Mouse (Mus musculus): ENCODE measurements at regions not wholly inside any gene's neighbourhood (a gene's known extent, or its start where the extent isn't known, plus 50 kb on each side); places are given as distances from the start of the nearest gene placed in this dataset.

GRCm38 (mm10) chr2:75400291-75400870 lies 258.7 kb upstream of the Hnrnpa3 start:
- ATAC-seq (replicated peaks; ENCODE audit: low FRiP score, low read depth) (no peak), DNase-seq (ENCODE audit: low spot score) (no peak)
- Histone ChIP-seq H3K9ac (ENCODE audit: low read depth, low read length) (no peak overlapping the region), H3K27me3 (ENCODE audit: insufficient read depth, low read length) (no peaks in the 10 kb centered on the region), H3K4me3 (replicated peaks; ENCODE audit: low read depth, low read length) (no peak overlapping the region), H3K4me2 (ENCODE audit: low read length) (no peak overlapping the region), H3K4me1 (replicated peaks; ENCODE audit: insufficient read depth, low read length) (no peaks in the 10 kb centered on the region), H3K9me3 (replicated peaks; ENCODE audit: low read length) (no peaks in the 10 kb centered on the region), H3K27ac (no peak overlapping the region), H3K36me3 (ENCODE audit: insufficient read depth, low read length) (no peaks in the 10 kb centered on the region)
- no peak for TF ChIP-seq CTCF (IDR thresholded peaks at IDR 0.05; ENCODE audit: low read depth)
- WGBS = 70% methylated on average over 7 of the region's 7 CpGs

GRCm38 (mm10) chr2:75403791-75404190 lies 255.3 kb upstream of the Hnrnpa3 start:
- DNase-seq (ENCODE audit: low spot score) (no peak), ATAC-seq (replicated peaks; ENCODE audit: low FRiP score, low read depth) (no peak)
- Histone ChIP-seq H3K4me1 (replicated peaks; ENCODE audit: insufficient read depth, low read length) (no peaks in the 10 kb centered on the region), H3K4me3 (replicated peaks; ENCODE audit: low read depth, low read length) (no peak overlapping the region), H3K4me2 (ENCODE audit: low read length) (no peak overlapping the region), H3K36me3 (ENCODE audit: insufficient read depth, low read length) (no peaks in the 10 kb centered on the region), H3K27me3 (ENCODE audit: insufficient read depth, low read length) (no peaks in the 10 kb centered on the region), H3K9me3 (replicated peaks; ENCODE audit: low read length) (no peaks in the 10 kb centered on the region), H3K27ac (no peak overlapping the region), H3K9ac (ENCODE audit: low read depth, low read length) (no peak overlapping the region)
- WGBS = 90% methylated on average over 8 of the region's 8 CpGs
- TF ChIP-seq CTCF (IDR thresholded peaks at IDR 0.05; ENCODE audit: low read depth) = no peak

GRCm38 (mm10) chr2:75405524-75406214 lies 253.4 kb upstream of the Hnrnpa3 start:
- Histone ChIP-seq H3K27me3 (ENCODE audit: insufficient read depth, low read length) (no peaks in the 10 kb centered on the region), H3K4me3 (replicated peaks; ENCODE audit: low read depth, low read length) (no peak overlapping the region), H3K4me2 (ENCODE audit: low read length) (no peak overlapping the region), H3K9me3 (replicated peaks; ENCODE audit: low read length) (no peaks in the 10 kb centered on the region), H3K4me1 (replicated peaks; ENCODE audit: insufficient read depth, low read length) (no peaks in the 10 kb centered on the region), H3K27ac (no peak overlapping the region), H3K9ac (ENCODE audit: low read depth, low read length) (no peak overlapping the region), H3K36me3 (ENCODE audit: insufficient read depth, low read length) (no peaks in the 10 kb centered on the region)
- WGBS = 88% methylated on average over 13 of the region's 13 CpGs
- ATAC-seq (replicated peaks; ENCODE audit: low FRiP score, low read depth) (no peak), DNase-seq (ENCODE audit: low spot score) (no peak)
- no peak for TF ChIP-seq CTCF (IDR thresholded peaks at IDR 0.05; ENCODE audit: low read depth)

- peak; percentile 24 for DNase-seq (ENCODE audit: low spot score)
- 51% methylated on average over 6 of the region's 6 CpGs for WGBS
These were observed 252.2 kb upstream of the Hnrnpa3 start for GRCm38 (mm10) chr2:75406721-75407455.

GRCm38 (mm10) chr2:75407560-75407959 lies 251.5 kb upstream of the Hnrnpa3 start:
- Histone ChIP-seq H3K4me3 (replicated peaks; ENCODE audit: low read depth, low read length) (no peak overlapping the region), H3K36me3 (ENCODE audit: insufficient read depth, low read length) (no peaks in the 10 kb centered on the region), H3K9ac (ENCODE audit: low read depth, low read length) (no peak overlapping the region), H3K4me1 (replicated peaks; ENCODE audit: insufficient read depth, low read length) (no peaks in the 10 kb centered on the region), H3K27ac (no peak overlapping the region), H3K27me3 (ENCODE audit: insufficient read depth, low read length) (no peaks in the 10 kb centered on the region), H3K4me2 (ENCODE audit: low read length) (no peak overlapping the region), H3K9me3 (replicated peaks; ENCODE audit: low read length) (no peaks in the 10 kb centered on the region)
- ATAC-seq (replicated peaks; ENCODE audit: low FRiP score, low read depth) (no peak), DNase-seq (ENCODE audit: low spot score) (no peak)
- TF ChIP-seq CTCF (IDR thresholded peaks at IDR 0.05; ENCODE audit: low read depth) = no peak
- 77% methylated on average over 4 of the region's 4 CpGs for WGBS

More at GRCm38 (mm10) chr2:75406721-75407455, 252.2 kb upstream of the Hnrnpa3 start:
- Histone ChIP-seq H3K4me2 (ENCODE audit: low read length) (no peak overlapping the region), H3K9me3 (replicated peaks; ENCODE audit: low read length) (no peaks in the 10 kb centered on the region), H3K27me3 (ENCODE audit: insufficient read depth, low read length) (no peaks in the 10 kb centered on the region), H3K36me3 (ENCODE audit: insufficient read depth, low read length) (no peaks in the 10 kb centered on the region), H3K4me1 (replicated peaks; ENCODE audit: insufficient read depth, low read length) (no peaks in the 10 kb centered on the region), H3K4me3 (replicated peaks; ENCODE audit: low read depth, low read length) (no peak overlapping the region), H3K9ac (ENCODE audit: low read depth, low read length) (no peak overlapping the region), H3K27ac (no peak overlapping the region)
- no peak for TF ChIP-seq CTCF (IDR thresholded peaks at IDR 0.05; ENCODE audit: low read depth)
- no peak for ATAC-seq (replicated peaks; ENCODE audit: low FRiP score, low read depth)

- H3K4me3 ChIP-seq (replicated peaks; ENCODE audit: low read depth, low read length) = no peak overlapping the region
- H3K4me2 ChIP-seq (ENCODE audit: low read length) = no peak overlapping the region
- H3K27me3 ChIP-seq (ENCODE audit: insufficient read depth, low read length) = no peaks in the 10 kb centered on the region
- H3K9ac ChIP-seq (ENCODE audit: low read depth, low read length) = no peak overlapping the region
- ATAC-seq (replicated peaks; ENCODE audit: low FRiP score, low read depth) (no peak), DNase-seq (ENCODE audit: low spot score) (no peak)
- no peaks in the 10 kb centered on the region for H3K9me3 ChIP-seq (replicated peaks; ENCODE audit: low read length)
- no peak for TF ChIP-seq CTCF (IDR thresholded peaks at IDR 0.05; ENCODE audit: low read depth)
- no peak overlapping the region for H3K27ac ChIP-seq
- no peaks in the 10 kb centered on the region for H3K4me1 ChIP-seq (replicated peaks; ENCODE audit: insufficient read depth, low read length)
- no peaks in the 10 kb centered on the region for H3K36me3 ChIP-seq (ENCODE audit: insufficient read depth, low read length)
- 87% methylated on average over 2 of the region's 2 CpGs for WGBS
These were observed 251.0 kb upstream of the Hnrnpa3 start for GRCm38 (mm10) chr2:75408016-75408415.
